Mouse (Mus musculus): Measurements from ENCODE around the gene Ralgapa2.

DNA sequence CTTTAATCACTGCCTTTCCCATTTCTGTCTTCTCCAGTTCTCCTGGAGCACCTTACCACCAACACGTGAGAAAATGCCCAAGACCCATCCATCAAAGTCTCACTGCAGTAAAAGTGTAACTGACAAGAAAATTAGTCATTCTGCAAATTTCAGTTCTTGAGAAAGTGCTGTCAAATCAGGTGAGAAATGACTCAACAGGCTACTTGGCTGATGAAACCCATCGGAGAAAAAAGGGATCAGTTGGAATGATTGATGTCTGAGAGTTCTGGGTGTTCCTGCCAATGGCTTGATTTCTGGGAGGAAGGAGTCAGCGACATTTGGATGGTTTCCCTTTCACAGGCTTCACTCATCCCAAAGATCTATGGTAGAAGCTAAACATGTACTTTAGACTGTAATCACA is 245.6 kb downstream of the Ralgapa2 start:
- TF ChIP-seq ZNF384 (IDR thresholded peaks at IDR 0.05; ENCODE audit: low read depth, low read length) = no peak
- TF ChIP-seq CTCF (IDR thresholded peaks at IDR 0.05 in 2 of 3, conservative IDR thresholded peaks at IDR 0.05 in 1 of 3; ENCODE audit: control insufficient read depth in 1 of 3, insufficient read depth in 1 of 3, low read depth in 2 of 3, low read length in 3 of 3, poor library complexity in 1 of 3, severe bottlenecking in 1 of 3) = no peak
- TF ChIP-seq MAX (IDR thresholded peaks at IDR 0.05; ENCODE audit: low read length) = no peak
- no peak for TF ChIP-seq MYC (IDR thresholded peaks at IDR 0.05; ENCODE audit: low read depth, low read length)
- no peak for TF ChIP-seq POLR2A (IDR thresholded peaks at IDR 0.05; ENCODE audit: control insufficient read depth in 1 of 2, insufficient read depth in 1 of 2, low read depth in 1 of 2, low read length in 2 of 2, poor library complexity in 1 of 2)
